Mouse (Mus musculus): ENCODE measurements around the gene Wdr83os. TPM values are rescaled to one million over a fixed set of nuclear protein-coding genes. Genes with fewer than 3 reads are reported as not detected.
"Not testable (repeated sequence)": the region's sequence is repeated elsewhere in the genome, so short reads cannot be mapped to it uniquely, and the experiment has no call there.

The Wdr83os gene
- polyA plus RNA-seq, 1 experiment = 90.2 TPM

GRCm38 (mm10) chr8:85100076-85100665 lies 19.6 kb downstream of the Wdr83os start:
- TF ChIP-seq CTCF (IDR thresholded peaks at IDR 0.05; ENCODE audit: low read depth, low read length) (no peak), POLR2A (IDR thresholded peaks at IDR 0.05; ENCODE audit: borderline replicate concordance, low read depth, low read length) (no peak)
- Histone ChIP-seq H3K4me3 (ENCODE audit: insufficient read depth, low read length) (no peak overlapping the region), H3K27ac (ENCODE audit: insufficient read depth, low read depth, low read length) (no peak overlapping the region), H3K4me1 (ENCODE audit: control insufficient read depth, insufficient read depth, low read length) (no peaks in the 10 kb centered on the region)

DNA sequence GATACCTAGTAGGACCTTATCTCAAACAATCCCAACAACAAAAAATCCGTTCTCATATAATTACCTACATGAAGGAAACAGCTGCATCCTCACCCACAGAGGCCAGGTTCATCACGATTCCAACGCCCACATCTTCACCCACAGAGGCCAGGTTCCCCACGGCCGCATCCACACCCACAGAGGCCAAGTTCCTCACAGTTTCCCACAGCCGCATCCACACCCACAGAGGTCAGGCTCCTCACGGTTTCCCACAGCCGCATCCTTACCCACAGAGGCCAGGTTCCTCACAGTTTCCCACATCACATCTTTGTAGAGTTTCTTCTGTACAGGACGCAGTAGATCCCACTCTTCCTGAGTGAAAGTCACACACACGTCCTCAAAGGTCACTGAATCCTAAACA lies 32.7 kb downstream of the Wdr83os start:
- Histone ChIP-seq H3K4me3 (ENCODE audit: insufficient read depth, low read length) (no peak overlapping the region), H3K27ac (ENCODE audit: insufficient read depth, low read depth, low read length) (no peak overlapping the region), H3K4me1 (ENCODE audit: control insufficient read depth, insufficient read depth, low read length) (peaks cover 3% of the 10 kb centered on the region; the same call in 1 of the 2 replicates)
- TF ChIP-seq CTCF (IDR thresholded peaks at IDR 0.05; ENCODE audit: low read depth, low read length) (no peak), POLR2A (IDR thresholded peaks at IDR 0.05; ENCODE audit: borderline replicate concordance, low read depth, low read length) (no peak)

DNA sequence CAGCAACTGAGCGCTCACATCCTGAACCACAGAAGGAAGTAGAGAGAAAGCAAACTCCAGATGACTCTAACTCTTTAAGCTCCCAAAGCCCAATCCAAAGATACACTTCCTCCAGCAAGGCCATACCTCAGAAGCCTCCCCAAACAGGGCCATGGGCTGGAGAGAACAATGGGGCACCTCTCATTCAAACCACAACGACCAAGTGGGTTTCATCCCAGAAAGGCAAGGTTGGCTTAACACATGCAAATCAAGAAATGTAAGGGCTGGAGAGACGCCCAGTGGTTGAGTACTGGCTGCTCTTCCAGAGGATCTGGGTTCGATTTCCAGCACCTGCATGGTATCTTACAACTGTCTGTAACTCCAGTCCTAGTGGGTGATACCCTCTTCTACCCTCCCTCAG lies 35.0 kb downstream of the Wdr83os start:
- Histone ChIP-seq H3K27ac (ENCODE audit: insufficient read depth, low read depth, low read length) (no peak overlapping the region), H3K4me3 (ENCODE audit: insufficient read depth, low read length) (no peak overlapping the region), H3K4me1 (ENCODE audit: control insufficient read depth, insufficient read depth, low read length) (peaks cover 3% of the 10 kb centered on the region; the same call in 1 of the 2 replicates)
- TF ChIP-seq CTCF (IDR thresholded peaks at IDR 0.05; ENCODE audit: low read depth, low read length) = no peak
- no peak for TF ChIP-seq POLR2A (IDR thresholded peaks at IDR 0.05; ENCODE audit: borderline replicate concordance, low read depth, low read length)

- H3K4me1 ChIP-seq (ENCODE audit: control insufficient read depth, insufficient read depth, low read length) = peaks cover 3% of the 10 kb centered on the region; the same call in 1 of the 2 replicates
- TF ChIP-seq POLR2A (IDR thresholded peaks at IDR 0.05; ENCODE audit: borderline replicate concordance, low read depth, low read length) (no peak), CTCF (IDR thresholded peaks at IDR 0.05; ENCODE audit: low read depth, low read length) (no peak)
- H3K27ac ChIP-seq (ENCODE audit: insufficient read depth, low read depth, low read length) = no peak overlapping the region
- no peak overlapping the region for H3K4me3 ChIP-seq (ENCODE audit: insufficient read depth, low read length)
These were observed 36.4 kb downstream of the Wdr83os start for GRCm38 (mm10) chr8:85116984-85117383.

DNA sequence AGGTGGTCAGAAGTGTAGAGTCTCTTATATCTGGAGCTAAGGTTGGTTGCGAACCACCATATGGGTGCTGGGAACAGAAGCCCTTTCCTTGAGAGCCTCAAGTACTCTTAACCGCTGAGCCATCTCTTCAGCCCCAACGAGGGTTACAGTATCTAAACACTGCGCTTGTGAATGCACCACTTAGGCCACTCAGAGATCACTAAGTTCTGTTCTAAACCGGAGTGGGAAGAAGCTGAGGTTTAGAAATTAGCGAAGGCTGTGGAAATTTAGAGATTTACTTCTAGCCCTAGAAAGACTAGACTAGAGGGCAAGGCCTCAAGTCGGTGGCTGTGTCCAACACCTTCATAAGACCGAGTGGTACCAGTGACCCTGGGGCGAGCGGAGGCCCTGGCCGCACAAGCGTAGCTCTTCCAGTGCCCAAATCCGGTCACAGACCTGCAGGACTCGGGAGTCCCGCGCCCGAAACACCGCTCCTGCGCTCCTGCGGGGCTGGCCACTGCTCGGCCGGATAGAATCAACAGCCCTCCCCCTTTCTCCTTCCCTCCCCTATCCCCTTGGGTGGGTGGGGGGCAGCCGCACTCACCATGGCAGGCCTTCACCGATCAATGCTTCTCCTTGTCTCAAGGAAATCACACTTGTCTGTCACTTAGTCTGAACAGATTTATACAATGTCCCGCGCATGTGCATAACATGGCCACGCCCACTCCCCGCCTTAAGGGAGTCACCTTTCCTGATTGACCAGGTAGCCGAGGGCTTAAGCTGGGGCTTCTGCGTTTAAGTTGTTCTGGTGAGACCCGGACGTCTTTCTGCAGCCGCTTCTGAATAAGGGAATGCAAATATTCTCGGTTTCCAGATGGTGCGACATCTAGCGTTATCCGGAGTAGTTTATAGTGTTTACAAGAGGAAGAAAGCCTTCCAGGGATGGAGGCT lies 38.8 kb downstream of the Wdr83os start:
- Histone ChIP-seq H3K4me1 (ENCODE audit: control insufficient read depth, insufficient read depth, low read length) (peaks cover 3% of the 10 kb centered on the region; the same call in 1 of the 2 replicates), H3K27ac (ENCODE audit: insufficient read depth, low read depth, low read length) (no peak overlapping the region), H3K4me3 (ENCODE audit: insufficient read depth, low read length) (peak overlapping the region; percentile 44)
- TF ChIP-seq CTCF (IDR thresholded peaks at IDR 0.05; ENCODE audit: low read depth, low read length) (no peak), POLR2A (IDR thresholded peaks at IDR 0.05; ENCODE audit: borderline replicate concordance, low read depth, low read length) (no peak)

DNA sequence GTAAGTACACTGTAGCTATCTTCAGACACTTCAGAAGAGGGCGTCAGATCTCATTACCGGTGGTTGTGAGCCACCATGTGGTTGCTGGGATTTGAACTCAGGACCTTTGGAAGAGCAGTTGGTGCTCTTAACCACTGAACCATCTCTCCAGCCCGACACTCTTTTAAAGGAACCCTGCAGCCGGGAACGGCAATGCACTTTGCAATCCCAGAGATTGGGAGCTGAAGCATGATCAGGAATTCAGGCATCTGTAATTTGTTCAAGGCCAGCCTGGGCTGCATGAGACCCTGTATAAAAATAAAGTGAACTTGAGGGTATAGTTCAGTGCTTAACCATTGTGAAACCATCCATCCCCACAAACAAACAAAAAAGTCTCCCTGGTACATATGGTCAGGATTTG lies 39.7 kb downstream of the Wdr83os start:
- not testable (repeated sequence) for H3K27ac ChIP-seq (ENCODE audit: insufficient read depth, low read depth, low read length); H3K4me1 ChIP-seq (ENCODE audit: control insufficient read depth, insufficient read depth, low read length)

DNA sequence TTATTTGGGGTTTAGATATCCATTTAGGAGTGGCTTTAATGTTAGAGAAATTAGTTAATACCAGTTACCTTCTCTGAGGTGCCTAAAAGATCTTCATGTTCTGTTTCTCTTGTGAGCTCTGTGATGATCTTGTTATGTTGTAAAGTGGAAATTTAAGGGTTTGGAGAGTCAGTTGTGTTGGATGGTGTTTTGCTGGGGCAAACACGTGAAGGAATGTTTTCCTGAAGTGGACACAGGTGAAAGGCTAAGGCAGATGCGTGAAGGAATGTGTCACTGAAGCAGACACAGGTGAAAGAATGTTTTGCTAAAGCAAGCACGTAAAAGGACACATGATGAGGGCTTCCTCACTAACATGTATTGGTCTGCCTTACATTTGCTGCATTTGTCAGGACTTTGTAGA lies 42.5 kb downstream of the Wdr83os start, which contains the start of gene Zfp791:
Gene Zfp791, minus strand, starts transcription at position 101 of the 400 bp plus-strand sequence.
- no peak within 1 kb of the TSS for H3K4me3 ChIP-seq (ENCODE audit: insufficient read depth, low read length)
- no peak within 1 kb of the TSS for H3K27ac ChIP-seq (ENCODE audit: insufficient read depth, low read depth, low read length)
- TF ChIP-seq POLR2A (IDR thresholded peaks at IDR 0.05; ENCODE audit: borderline replicate concordance, low read depth, low read length) (no peak), CTCF (IDR thresholded peaks at IDR 0.05; ENCODE audit: low read depth, low read length) (no peak)
- H3K4me1 ChIP-seq (ENCODE audit: control insufficient read depth, insufficient read depth, low read length) = no peaks in the 10 kb centered on the region

More for the DNA sequence above, 39.7 kb downstream of the Wdr83os start:
- not testable (repeated sequence) for H3K4me3 ChIP-seq (ENCODE audit: insufficient read depth, low read length)

DNA sequence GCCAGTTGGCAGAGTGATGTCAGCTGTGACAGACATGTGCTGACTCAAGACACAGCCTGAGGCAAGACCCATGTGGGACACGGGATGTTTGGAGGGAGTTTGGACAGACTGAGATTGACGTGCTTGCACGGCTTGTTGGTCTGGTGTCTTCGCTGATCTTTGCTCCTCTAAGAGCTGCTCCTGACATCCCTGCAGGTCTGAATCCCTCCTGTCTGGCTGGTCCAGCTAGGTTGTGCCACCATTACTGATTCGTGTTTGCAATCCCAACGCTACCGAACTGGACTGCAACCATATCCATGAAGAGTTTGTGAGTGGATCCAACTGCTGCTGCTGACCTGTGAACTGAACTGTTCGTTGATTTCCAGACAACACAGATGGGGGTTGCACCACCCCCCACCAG lies 43.2 kb downstream of the Wdr83os start:
- H3K4me3 ChIP-seq (ENCODE audit: insufficient read depth, low read length) = no peak overlapping the region
- no peaks in the 10 kb centered on the region for H3K4me1 ChIP-seq (ENCODE audit: control insufficient read depth, insufficient read depth, low read length)
- H3K27ac ChIP-seq (ENCODE audit: insufficient read depth, low read depth, low read length) = no peak overlapping the region
- TF ChIP-seq POLR2A (IDR thresholded peaks at IDR 0.05; ENCODE audit: borderline replicate concordance, low read depth, low read length) = no peak
- TF ChIP-seq CTCF (IDR thresholded peaks at IDR 0.05; ENCODE audit: low read depth, low read length) = no peak

Other genes with a start within 250 kb of the Wdr83os start
- gene Gadd45gip1, start 249.2 kb upstream of the Wdr83os start, polyA plus RNA-seq (2012; ENCODE audit: insufficient read depth, insufficient read length, missing spikeins) = 12.7 and 13.9 TPM in 2 replicates
- 49.1 and 54.0 TPM in 2 replicates for gene Rad23a, start 240.1 kb upstream of the Wdr83os start, polyA plus RNA-seq (2012; ENCODE audit: insufficient read depth, insufficient read length, missing spikeins)
- gene Calr, start 233.8 kb upstream of the Wdr83os start, polyA plus RNA-seq (2012; ENCODE audit: insufficient read depth, insufficient read length, missing spikeins) = 674 and 696 TPM in 2 replicates
- 23.1 and 30.5 TPM in 2 replicates for gene Farsa, start 223.8 kb upstream of the Wdr83os start, polyA plus RNA-seq (2012; ENCODE audit: insufficient read depth, insufficient read length, missing spikeins)
- gene Syce2, start 208.6 kb upstream of the Wdr83os start, polyA plus RNA-seq (2012; ENCODE audit: insufficient read depth, insufficient read length, missing spikeins) = 19.4 and 19.6 TPM in 2 replicates
- gene Gcdh, start 186.8 kb upstream of the Wdr83os start, polyA plus RNA-seq (2012; ENCODE audit: insufficient read depth, insufficient read length, missing spikeins) = 13.4 and 17.6 TPM in 2 replicates
- gene Klf1, start 178.8 kb upstream of the Wdr83os start, polyA plus RNA-seq (2012; ENCODE audit: insufficient read depth, insufficient read length, missing spikeins) = not detected in 2 replicates
- 109 and 119 TPM in 2 replicates for gene Dnase2a, start 172.2 kb upstream of the Wdr83os start, polyA plus RNA-seq (2012; ENCODE audit: insufficient read depth, insufficient read length, missing spikeins)
- gene Mast1, start 143.4 kb upstream of the Wdr83os start, polyA plus RNA-seq (2012; ENCODE audit: insufficient read depth, insufficient read length, missing spikeins) = 0.28 and 0.42 TPM in 2 replicates
- not detected in 2 replicates for gene Rtbdn, start 133.7 kb upstream of the Wdr83os start, polyA plus RNA-seq (2012; ENCODE audit: insufficient read depth, insufficient read length, missing spikeins)
- not detected in 2 replicates for gene Gm49661, start 111.3 kb upstream of the Wdr83os start, polyA plus RNA-seq (2012; ENCODE audit: insufficient read depth, insufficient read length, missing spikeins)
- 267 and 279 TPM in 2 replicates for gene Prdx2, start 111.2 kb upstream of the Wdr83os start, polyA plus RNA-seq (2012; ENCODE audit: insufficient read depth, insufficient read length, missing spikeins)
- gene Rnaseh2a, start 111.0 kb upstream of the Wdr83os start, polyA plus RNA-seq (2012; ENCODE audit: insufficient read depth, insufficient read length, missing spikeins) = 39.8 and 40.7 TPM in 2 replicates
- gene Junb, start 102.0 kb upstream of the Wdr83os start, polyA plus RNA-seq (2012; ENCODE audit: insufficient read depth, insufficient read length, missing spikeins) = 71.1 and 80.8 TPM in 2 replicates
- gene Hook2, start 90.1 kb upstream of the Wdr83os start, polyA plus RNA-seq (2012; ENCODE audit: insufficient read depth, insufficient read length, missing spikeins) = 14.5 and 17.4 TPM in 2 replicates
- gene Best2, start 66.2 kb upstream of the Wdr83os start, polyA plus RNA-seq (2012; ENCODE audit: insufficient read depth, insufficient read length, missing spikeins) = not detected in 2 replicates
- 74.5 and 75.3 TPM in 2 replicates for gene Asna1, start 55.5 kb upstream of the Wdr83os start, polyA plus RNA-seq (2012; ENCODE audit: insufficient read depth, insufficient read length, missing spikeins)
- gene Trir, start 53.9 kb upstream of the Wdr83os start, polyA plus RNA-seq (2012; ENCODE audit: insufficient read depth, insufficient read length, missing spikeins) = 145 and 177 TPM in 2 replicates
- 34.0 and 44.4 TPM in 2 replicates for gene Tnpo2, start 43.8 kb upstream of the Wdr83os start, polyA plus RNA-seq (2012; ENCODE audit: insufficient read depth, insufficient read length, missing spikeins)
- gene Fbxw9, start 20.7 kb upstream of the Wdr83os start, polyA plus RNA-seq (2012; ENCODE audit: insufficient read depth, insufficient read length, missing spikeins) = 10.2 and 11.8 TPM in 2 replicates
- not detected in 2 replicates for gene Gm5741, start 12.8 kb upstream of the Wdr83os start, polyA plus RNA-seq (2012; ENCODE audit: insufficient read depth, insufficient read length, missing spikeins)
- 36.7 and 44.9 TPM in 2 replicates for gene Dhps, start 9.0 kb upstream of the Wdr83os start, polyA plus RNA-seq (2012; ENCODE audit: insufficient read depth, insufficient read length, missing spikeins)
- gene Wdr83, start 566 bp downstream of the Wdr83os start, polyA plus RNA-seq (2012; ENCODE audit: insufficient read depth, insufficient read length, missing spikeins) = 22.6 and 27.3 TPM in 2 replicates
- 390 and 469 TPM in 2 replicates for gene Man2b1, start 2.5 kb downstream of the Wdr83os start, polyA plus RNA-seq (2012; ENCODE audit: insufficient read depth, insufficient read length, missing spikeins)
- gene Zfp791, start 42.4 kb downstream of the Wdr83os start, polyA plus RNA-seq (2012; ENCODE audit: insufficient read depth, insufficient read length, missing spikeins) = 1.2 and 1.7 TPM in 2 replicates
- not detected in 2 replicates for gene Cks1brt, start 71.2 kb downstream of the Wdr83os start, polyA plus RNA-seq (2012; ENCODE audit: insufficient read depth, insufficient read length, missing spikeins)
- gene Olfr371, start 145.2 kb downstream of the Wdr83os start, polyA plus RNA-seq (2012; ENCODE audit: insufficient read depth, insufficient read length, missing spikeins) = not detected in 2 replicates
- 22.8 and 23.5 TPM in 2 replicates for gene Orc6, start 218.9 kb downstream of the Wdr83os start, polyA plus RNA-seq (2012; ENCODE audit: insufficient read depth, insufficient read length, missing spikeins)
- 98.0 and 108 TPM in 2 replicates for gene Vps35, start 219.1 kb downstream of the Wdr83os start, polyA plus RNA-seq (2012; ENCODE audit: insufficient read depth, insufficient read length, missing spikeins)